Mouse (Mus musculus) stomach, postnatal 0 days (tissue): ENCODE data around the gene Eif1.

Source experiments
- CTCF ChIP-seq: IDR thresholded peaks from 2 replicates; pipeline ENCODE4 v1.5.1; 2016; ENCODE audit warnings: antibody characterized with exemption, low read depth, mild to moderate bottlenecking, moderate library complexity
- EP300 ChIP-seq: optimal IDR thresholded peaks from 2 replicates; pipeline ENCODE3; 2016; ENCODE audit warnings: antibody characterized with exemption

DNA sequence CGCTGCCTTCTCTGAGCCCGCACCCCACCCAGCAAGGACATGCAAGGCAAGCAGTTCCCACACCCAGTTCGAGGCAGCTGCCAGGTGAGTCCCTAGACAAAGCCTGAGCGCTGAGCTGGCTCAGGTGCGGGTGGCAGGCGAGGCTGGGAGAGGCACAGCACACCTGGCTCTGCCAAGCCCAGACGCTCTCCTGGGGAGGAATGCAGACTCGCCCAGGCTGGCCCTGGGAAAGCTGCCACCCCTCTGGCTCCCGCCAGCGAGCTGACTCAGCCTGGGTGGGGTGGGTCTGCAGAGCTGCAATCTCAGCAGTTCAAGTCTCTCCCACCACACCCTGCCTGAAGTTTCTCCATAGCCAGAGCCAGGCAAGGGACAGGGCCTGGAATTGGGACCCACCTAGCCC lies 32.7 kb upstream of the Eif1 start:
- TF ChIP-seq CTCF (no peak), EP300 (peak; percentile 90)
